Mouse (Mus musculus) c-Kit-positive CD71-positive TER-119-negative erythroid progenitor cells, embryonic 14.5 days (primary cell): ENCODE measurements around the gene Cfap299.

Source experiments
- DNase-seq: peaks from one replicate; pipeline ENCODE4 v3.0.0-alpha.2; 2013; ENCODE audit warnings: low read depth

The Cfap299 gene

GRCm38 (mm10) chr5:98380360-98380759, 51.3 kb downstream of the Cfap299 start:
- no peak for DNase-seq

- no peak for DNase-seq
Observed at GRCm38 (mm10) chr5:98387054-98387453, 58.0 kb downstream of the Cfap299 start.

- DNase-seq: no peak
Observed at GRCm38 (mm10) chr5:98402165-98402564, 73.1 kb downstream of the Cfap299 start.

- no peak for DNase-seq
Observed at GRCm38 (mm10) chr5:98410060-98410459, 81.0 kb downstream of the Cfap299 start.

- DNase-seq: no peak
Observed at GRCm38 (mm10) chr5:98416385-98417145, 87.5 kb downstream of the Cfap299 start.

GRCm38 (mm10) chr5:98424965-98425364, 95.9 kb downstream of the Cfap299 start:
- no peak for DNase-seq

- no peak for DNase-seq
Observed at GRCm38 (mm10) chr5:98426112-98426511, 97.0 kb downstream of the Cfap299 start.

- DNase-seq: no peak
Observed at GRCm38 (mm10) chr5:98430060-98430459, 101.0 kb downstream of the Cfap299 start.

- no peak for DNase-seq
Observed at GRCm38 (mm10) chr5:98438686-98439085, 109.6 kb downstream of the Cfap299 start.

- DNase-seq: no peak
Observed at GRCm38 (mm10) chr5:98446771-98447462, 117.8 kb downstream of the Cfap299 start.

- no peak for DNase-seq
Observed at GRCm38 (mm10) chr5:98449873-98450272, 120.8 kb downstream of the Cfap299 start.

GRCm38 (mm10) chr5:98466882-98467535, 137.9 kb downstream of the Cfap299 start:
- no peak for DNase-seq

GRCm38 (mm10) chr5:98470052-98470451, 140.9 kb downstream of the Cfap299 start:
- DNase-seq: no peak

- DNase-seq: no peak
Observed at GRCm38 (mm10) chr5:98476539-98476938, 147.4 kb downstream of the Cfap299 start.

- no peak for DNase-seq
Observed at GRCm38 (mm10) chr5:98477261-98477660, 148.2 kb downstream of the Cfap299 start.

GRCm38 (mm10) chr5:98483507-98483906, 154.4 kb downstream of the Cfap299 start:
- no peak for DNase-seq

GRCm38 (mm10) chr5:98485189-98485588, 156.1 kb downstream of the Cfap299 start:
- no peak for DNase-seq

GRCm38 (mm10) chr5:98498317-98498716, 169.2 kb downstream of the Cfap299 start:
- no peak for DNase-seq

GRCm38 (mm10) chr5:98516214-98516613, 187.1 kb downstream of the Cfap299 start:
- DNase-seq: no peak

- no peak for DNase-seq
Observed at GRCm38 (mm10) chr5:98520118-98520517, 191.0 kb downstream of the Cfap299 start.

- DNase-seq: no peak
Observed at GRCm38 (mm10) chr5:98522270-98522977, 193.3 kb downstream of the Cfap299 start.

GRCm38 (mm10) chr5:98523050-98523449, 193.9 kb downstream of the Cfap299 start:
- no peak for DNase-seq
